Mouse (Mus musculus): ENCODE measurements around the gene Gm7879. TPM values are rescaled to one million over a fixed set of nuclear protein-coding genes. Genes with fewer than 3 reads are reported as not detected.

Gm7879 gene
- polyA plus RNA-seq (2015; fragmentation: Illumina TruSeq; extraction: RNeasy Lipid Tissue Mini Kit (QIAGEN cat#74804); ENCODE audit: insufficient read depth, low replicate concordance), result not detected

GRCm38 (mm10) chr5:43912844-43913243 lies at the start of gene Gm7879:
TSS of gene Gm7879 (plus strand) at chr5:43913144.

GRCm38 (mm10) chr5:43868253-43868652 lies 44.7 kb upstream of the Gm7879 start, which contains the start of gene Cd38:
TSS of gene Cd38 (plus strand) at chr5:43868553.

Other genes with a start within 250 kb of the Gm7879 start
- gene Bst1, start 94.3 kb upstream of the Gm7879 start, polyA plus RNA-seq (2015; fragmentation: Illumina TruSeq; extraction: RNeasy Lipid Tissue Mini Kit (QIAGEN cat#74804); ENCODE audit: insufficient read depth, low replicate concordance), result 31.2 TPM
- 106 TPM for gene Fbxl5, start 91.5 kb upstream of the Gm7879 start, polyA plus RNA-seq (2015; fragmentation: Illumina TruSeq; extraction: RNeasy Lipid Tissue Mini Kit (QIAGEN cat#74804); ENCODE audit: insufficient read depth, low replicate concordance)
- gene Cd38, start 44.6 kb upstream of the Gm7879 start, polyA plus RNA-seq (2015; fragmentation: Illumina TruSeq; extraction: RNeasy Lipid Tissue Mini Kit (QIAGEN cat#74804); ENCODE audit: insufficient read depth, low replicate concordance), result 164 TPM
- not detected for gene Fgfbp1, start 68.6 kb downstream of the Gm7879 start, polyA plus RNA-seq (2015; fragmentation: Illumina TruSeq; extraction: RNeasy Lipid Tissue Mini Kit (QIAGEN cat#74804); ENCODE audit: insufficient read depth, low replicate concordance)
- gene Prom1, start 188.9 kb downstream of the Gm7879 start, polyA plus RNA-seq (2015; fragmentation: Illumina TruSeq; extraction: RNeasy Lipid Tissue Mini Kit (QIAGEN cat#74804); ENCODE audit: insufficient read depth, low replicate concordance), result 2.4 TPM